Mouse (Mus musculus) spleen, postnatal 4 days (tissue): Measurements from ENCODE around the gene Med8.

ENCODE experiments used
- DNase-seq, 2 experiments: peaks; one replicate each; pipeline ENCODE4 v3.0.0; 2022; ENCODE audit warnings: low spot score in 2 of 2

The Med8 gene

GRCm38 (mm10) chr4:118409142-118409900 is at the start of gene Med8, which contains the start of gene Szt2:
Gene Med8, plus strand, starts transcription at chr4:118409337.
Gene Szt2, minus strand, starts transcription at chr4:118409273.
- peak; percentile 91 to 94 for DNase-seq

- peak; percentile 61 to 83 for DNase-seq
These were observed 49.0 kb upstream of the Med8 start for GRCm38 (mm10) chr4:118359896-118360720.

- DNase-seq: no peak
These were observed 47.7 kb upstream of the Med8 start for GRCm38 (mm10) chr4:118361451-118361850.

GRCm38 (mm10) chr4:118362879-118363278 is 46.3 kb upstream of the Med8 start:
- no peak for DNase-seq

GRCm38 (mm10) chr4:118363985-118364384 is 45.2 kb upstream of the Med8 start:
- no peak for DNase-seq

- no peak for DNase-seq
These were observed 44.5 kb upstream of the Med8 start for GRCm38 (mm10) chr4:118364641-118365040.

GRCm38 (mm10) chr4:118365991-118366390 is 43.1 kb upstream of the Med8 start:
- no peak for DNase-seq

GRCm38 (mm10) chr4:118367551-118367950 is 41.6 kb upstream of the Med8 start:
- no peak for DNase-seq

- no peak for DNase-seq
These were observed 40.5 kb upstream of the Med8 start for GRCm38 (mm10) chr4:118368616-118369015.

GRCm38 (mm10) chr4:118371822-118372221 is 37.3 kb upstream of the Med8 start:
- DNase-seq: peak in 1 of 2 experiments; percentile 56

GRCm38 (mm10) chr4:118375999-118376398 is 33.1 kb upstream of the Med8 start:
- DNase-seq: peak in 1 of 2 experiments; percentile 56

GRCm38 (mm10) chr4:118383271-118383670 is 25.9 kb upstream of the Med8 start:
- DNase-seq: no peak

GRCm38 (mm10) chr4:118387316-118387715 is 21.8 kb upstream of the Med8 start:
- DNase-seq: no peak

- no peak for DNase-seq
These were observed 19.0 kb upstream of the Med8 start for GRCm38 (mm10) chr4:118390146-118390545.

GRCm38 (mm10) chr4:118394505-118394904 is 14.6 kb upstream of the Med8 start:
- DNase-seq: no peak

- DNase-seq: no peak
These were observed 13.8 kb upstream of the Med8 start for GRCm38 (mm10) chr4:118395289-118395688.

GRCm38 (mm10) chr4:118396433-118396832 is 12.7 kb upstream of the Med8 start:
- DNase-seq: no peak

GRCm38 (mm10) chr4:118398400-118398799 is 10.7 kb upstream of the Med8 start:
- DNase-seq: no peak

- DNase-seq: no peak
These were observed 7.7 kb upstream of the Med8 start for GRCm38 (mm10) chr4:118401421-118401820.

GRCm38 (mm10) chr4:118401918-118402317 is 7.2 kb upstream of the Med8 start:
- no peak for DNase-seq

- no peak for DNase-seq
These were observed 6.4 kb upstream of the Med8 start for GRCm38 (mm10) chr4:118402701-118403100.

GRCm38 (mm10) chr4:118410871-118411270 is 1.7 kb downstream of the Med8 start:
- no peak for DNase-seq

- DNase-seq: no peak
These were observed 4.4 kb downstream of the Med8 start for GRCm38 (mm10) chr4:118413553-118413952.
